Mouse (Mus musculus) heart, adult 2 months (tissue): ENCODE measurements around the gene Tesc. TPM values are rescaled to one million over a fixed set of nuclear protein-coding genes. Genes with fewer than 3 reads are reported as not detected.

Source experiments
- DNase-seq, 2 experiments: peaks; one replicate each; pipeline ENCODE4 v3.0.0; 2021
- H3K27ac ChIP-seq: fragments of 200-600 bp; 2 replicates; pipeline ENCODE4 v1.8.1; 2022
- H3K27me3 ChIP-seq: fragments of 200-500 bp; 2 replicates; pipeline ENCODE4 v1.6.1; 2012; ENCODE audit warnings: mild to moderate bottlenecking, low read length, inconsistent platforms, mixed read lengths; ENCODE audit not compliant: control insufficient read depth, insufficient read depth
- H3K36me3 ChIP-seq: fragments of 200-500 bp; 2 replicates; pipeline ENCODE4 v1.6.1; 2012; ENCODE audit warnings: low read length, inconsistent platforms; ENCODE audit not compliant: control insufficient read depth, insufficient read depth
- H3K4me1 ChIP-seq: fragments of 200-500 bp; 2 replicates; pipeline ENCODE4 v1.6.1; 2011; ENCODE audit warnings: low read length; ENCODE audit not compliant: control insufficient read depth, insufficient read depth
- H3K4me3 ChIP-seq: fragments of 200-600 bp; 2 replicates; pipeline ENCODE4 v1.8.1; 2022
- H3K79me2 ChIP-seq: fragments of 200-500 bp; replicated peaks from 2 replicates; pipeline ENCODE4 v1.6.1; 2012; ENCODE audit warnings: mild to moderate bottlenecking, inconsistent platforms, low read length, moderate library complexity, mixed read lengths; ENCODE audit not compliant: control insufficient read depth, insufficient read depth
- H3K9ac ChIP-seq: fragments of 200-500 bp; 2 replicates; pipeline ENCODE4 v1.6.1; 2012; ENCODE audit warnings: low read depth, mild to moderate bottlenecking, control low read depth, inconsistent platforms, low read length, mixed read lengths
- CTCF ChIP-seq: fragments of 200-600 bp; IDR thresholded peaks from 2 replicates; pipeline ENCODE4 v1.8.1; 2022; ENCODE audit warnings: antibody characterized with exemption, mild to moderate bottlenecking, moderate library complexity
- EP300 ChIP-seq: fragments of 200-500 bp; IDR thresholded peaks from 2 replicates; pipeline ENCODE4 v1.6.1; 2011; ENCODE audit warnings: low read depth, low read length, control low read depth; ENCODE audit not compliant: insufficient read depth
- POLR2A ChIP-seq: fragments of 200-500 bp; IDR thresholded peaks from 2 replicates; pipeline ENCODE4 v1.6.1; 2011; ENCODE audit warnings: mild to moderate bottlenecking, low read depth, low read length, control low read depth; ENCODE audit not compliant: insufficient read depth
- WGBS: fragments of 180-500 bp; shearing (Covaris S2); methylation state at CpG from one replicate; pipeline ENCODE4 v1.1.7; 2018; 5-methylcytosine and 5-hydroxymethylcytosine counted together
- intact Hi-C: fragments of 180-260 bp; cut with DNase I; formaldehyde crosslinking; loops from one replicate; pipeline ENCODE4 v1.15.1; 2025
- long read RNA-seq: library from polyadenylated mRNA; stranded (forward); transcript quantifications from one replicate; pipeline ENCODE4 v2.0.0, GENCODE M21; 2021
- polyA plus RNA-seq: library from polyadenylated mRNA; depleted of rRNA; stranded (reverse); fragments of >200 nt; gene quantifications from 2 replicates; pipeline ENCODE4 v1.2.3, GENCODE M21; 2012; rRNA removed
- total RNA-seq, 2 experiments: library from RNA; stranded (reverse); gene quantifications; 2 replicates each; pipeline ENCODE4 v1.2.3; 2021

The Tesc gene
- total RNA-seq (100 to 1,000 TPM; 200 to 231 TPM), polyA plus RNA-seq (125 and 164 TPM in 2 replicates)
- long read RNA-seq, transcript Tesc-203 (7 exons, 994 nt): minor isoform, 8 of 157 reads
- long read RNA-seq, transcript Tesc-202 (8 exons, 981 nt): minor isoform, 30 of 157 reads
- long read RNA-seq, transcript Tesc-201 (8 exons, 1,031 nt): major isoform, 98 of 157 reads
- long read RNA-seq, partial matches to known transcripts: 18 of 157 reads
- long read RNA-seq, other reads (novel, unspliced or antisense): 3 of 157 reads

DNA sequence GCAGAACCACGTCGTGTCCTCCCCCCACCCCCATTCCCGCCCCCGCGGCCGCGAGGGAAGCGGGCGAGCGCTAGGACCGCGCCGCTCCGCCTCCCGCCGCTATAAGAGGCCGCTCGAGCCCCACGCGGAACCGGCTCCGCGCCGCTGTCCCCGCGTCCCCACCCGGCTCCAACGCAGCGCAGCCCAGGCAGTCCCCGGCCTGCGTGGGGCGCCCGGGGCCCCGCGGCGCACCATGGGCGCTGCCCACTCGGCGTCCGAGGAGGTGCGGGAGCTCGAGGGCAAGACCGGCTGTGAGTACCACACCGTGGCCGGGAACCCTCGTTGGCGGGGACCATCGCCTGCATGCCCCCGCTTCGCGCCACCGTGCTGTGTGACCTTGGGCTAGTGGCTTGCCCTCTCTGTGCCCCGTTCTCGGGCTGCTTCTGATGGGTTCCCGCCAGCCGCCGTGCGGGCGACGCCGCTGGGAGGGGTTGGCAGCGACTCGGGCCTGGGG, at the start of gene Tesc:
Tesc (plus strand) TSS at position 46 of the 493 bp plus-strand sequence.
- peak within 1 kb of the TSS; percentile 70 for H3K9ac ChIP-seq
- H3K4me3 ChIP-seq: peak within 1 kb of the TSS; percentile 60
- H3K27ac ChIP-seq: peak within 1 kb of the TSS; percentile 76
- intact Hi-C loops: loop anchor here (5.0 kb wide), 1 partner anchor 40 kb away; no protein-coding TSS in a partner anchor
- H3K27me3 ChIP-seq: peaks cover 12% of the 10 kb centered on the region
- DNase-seq: peak in 1 of 2 experiments; percentile 59
- TF ChIP-seq EP300 (no peak), POLR2A (0 out of 2 replicates have a peak, but pooled peaks have one; percentile 22)
- no peaks in the 10 kb centered on the region for H3K36me3 ChIP-seq
- no peaks in the 10 kb centered on the region for H3K79me2 ChIP-seq
- peaks cover 4% of the 10 kb centered on the region for H3K4me1 ChIP-seq
- WGBS: 2% methylated on average over 59 of the region's 63 CpGs

DNA sequence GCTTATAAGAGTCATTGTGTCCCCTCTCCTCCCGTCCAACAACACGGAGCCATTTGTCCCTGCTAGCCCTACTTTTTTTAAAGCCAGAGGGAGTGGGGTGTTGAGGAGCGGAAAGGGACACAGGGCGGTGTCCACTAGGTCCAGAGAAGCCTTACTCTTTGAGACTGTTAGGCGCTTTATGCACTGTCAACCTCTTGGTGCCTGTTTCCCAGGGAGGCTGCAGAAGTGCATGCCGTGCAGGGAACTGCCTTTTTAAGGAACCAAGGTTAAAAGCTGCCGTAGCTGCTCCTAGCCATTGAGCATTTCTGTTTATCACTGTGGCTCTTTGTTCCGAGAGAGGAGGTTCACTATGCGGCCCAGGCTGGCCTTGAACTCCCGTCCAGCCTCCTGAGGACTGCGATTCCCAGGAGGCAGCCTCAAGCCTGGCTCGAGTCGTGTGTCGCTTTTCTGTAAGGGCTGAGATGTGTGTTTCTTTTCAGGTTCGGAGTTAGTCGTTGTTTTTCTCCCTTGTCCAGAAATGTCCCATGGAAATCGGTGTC, 49.3 kb upstream of the Tesc start:
- no peaks in the 10 kb centered on the region for H3K27me3 ChIP-seq
- no peak overlapping the region for H3K4me3 ChIP-seq
- 80% methylated on average over 17 of the region's 17 CpGs for WGBS
- H3K36me3 ChIP-seq: no peaks in the 10 kb centered on the region
- no peak overlapping the region for H3K9ac ChIP-seq
- H3K27ac ChIP-seq: no peak overlapping the region
- no peak for DNase-seq
- H3K4me1 ChIP-seq: peaks cover 1% of the 10 kb centered on the region; the same call in 1 of the 2 replicates
- no peaks in the 10 kb centered on the region; the same call in 1 of the 2 replicates for H3K79me2 ChIP-seq
- TF ChIP-seq CTCF: no peak
- no peak for TF ChIP-seq EP300
- TF ChIP-seq POLR2A: no peak
- intact Hi-C loops: no loop called here

DNA sequence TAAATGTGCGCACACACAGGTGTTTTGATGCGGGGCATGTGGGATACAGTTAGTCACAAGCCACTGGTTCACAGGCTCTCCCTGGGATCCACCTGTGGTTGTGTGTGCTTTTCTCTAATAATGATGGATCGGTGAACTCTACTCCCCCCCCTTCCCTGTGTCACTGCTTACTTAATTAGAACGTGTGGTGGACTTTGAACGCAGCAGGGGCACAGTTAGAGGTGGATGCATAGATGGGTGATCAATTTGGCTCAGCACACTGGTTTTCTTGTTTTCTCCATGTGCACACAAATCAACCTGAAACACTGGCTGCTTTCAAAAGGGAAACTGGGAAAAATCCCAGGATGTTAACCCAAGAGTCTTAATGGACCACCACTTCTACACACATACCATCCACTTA, 48.5 kb upstream of the Tesc start:
- Histone ChIP-seq H3K4me1 (peaks cover 1% of the 10 kb centered on the region; the same call in 1 of the 2 replicates), H3K79me2 (no peaks in the 10 kb centered on the region; the same call in 1 of the 2 replicates), H3K9ac (no peak overlapping the region), H3K4me3 (no peak overlapping the region), H3K27me3 (no peaks in the 10 kb centered on the region), H3K27ac (no peak overlapping the region), H3K36me3 (no peaks in the 10 kb centered on the region)
- intact Hi-C loops: no loop called here
- TF ChIP-seq CTCF: no peak
- TF ChIP-seq EP300: no peak
- no peak for TF ChIP-seq POLR2A
- DNase-seq: no peak
- WGBS: 92% methylated on average over 5 of the region's 5 CpGs

DNA sequence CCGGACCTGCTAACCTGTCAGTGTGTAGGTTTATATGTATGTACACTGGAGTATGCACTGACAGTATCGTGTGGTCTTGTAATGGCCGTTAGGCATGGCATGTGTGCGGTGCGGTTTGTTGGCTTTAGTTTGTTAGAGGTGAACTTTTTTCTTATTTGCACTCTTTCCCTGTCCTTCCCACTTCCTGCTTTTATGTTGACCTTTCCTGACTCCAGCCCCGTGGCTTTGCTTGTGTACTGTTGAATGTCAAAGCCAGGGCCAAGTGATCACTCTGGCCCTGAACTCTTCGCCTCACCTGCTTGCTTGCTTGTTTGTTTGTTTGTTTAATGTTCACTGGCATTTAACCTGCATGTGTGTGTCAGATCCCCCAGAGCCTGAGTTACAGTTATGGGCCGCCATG, 46.6 kb upstream of the Tesc start:
- TF ChIP-seq EP300 (no peak), CTCF (no peak), POLR2A (no peak)
- intact Hi-C loops: no loop called here
- H3K27me3 ChIP-seq: no peaks in the 10 kb centered on the region
- WGBS: 73% methylated on average over 8 of the region's 8 CpGs
- no peaks in the 10 kb centered on the region; the same call in 1 of the 2 replicates for H3K79me2 ChIP-seq
- peaks cover 1% of the 10 kb centered on the region; the same call in 1 of the 2 replicates for H3K4me1 ChIP-seq
- H3K4me3 ChIP-seq: no peak overlapping the region
- DNase-seq: no peak
- no peaks in the 10 kb centered on the region for H3K36me3 ChIP-seq
- no peak overlapping the region for H3K27ac ChIP-seq
- no peak overlapping the region for H3K9ac ChIP-seq

DNA sequence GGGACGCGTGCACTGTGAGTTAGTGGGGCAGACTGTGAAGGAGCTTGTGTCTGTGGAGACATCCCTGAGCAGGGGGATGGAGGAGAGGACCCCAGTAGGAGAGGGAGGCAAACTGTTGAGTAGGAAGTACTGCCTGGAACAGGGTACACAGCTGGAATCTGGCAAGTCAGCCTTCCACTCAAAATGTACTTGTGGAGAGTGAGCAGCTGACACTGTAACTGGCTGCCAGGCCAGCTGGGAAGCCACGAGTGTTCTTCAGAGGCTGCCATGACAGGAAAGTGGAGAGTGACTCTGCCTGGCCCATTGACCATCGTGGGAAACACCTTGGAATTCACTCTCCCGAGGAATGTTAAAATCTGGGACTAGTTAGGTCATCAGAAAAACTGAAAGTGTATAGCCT, 45.6 kb upstream of the Tesc start:
- H3K9ac ChIP-seq: no peak overlapping the region
- 68% methylated on average over 5 of the region's 5 CpGs for WGBS
- intact Hi-C loops: no loop called here
- no peaks in the 10 kb centered on the region for H3K27me3 ChIP-seq
- no peak overlapping the region for H3K27ac ChIP-seq
- H3K36me3 ChIP-seq: no peaks in the 10 kb centered on the region
- no peaks in the 10 kb centered on the region; the same call in 1 of the 2 replicates for H3K79me2 ChIP-seq
- H3K4me3 ChIP-seq: no peak overlapping the region
- no peak for DNase-seq
- H3K4me1 ChIP-seq: peaks cover 1% of the 10 kb centered on the region; the same call in 1 of the 2 replicates
- TF ChIP-seq CTCF (no peak), POLR2A (no peak), EP300 (no peak)

DNA sequence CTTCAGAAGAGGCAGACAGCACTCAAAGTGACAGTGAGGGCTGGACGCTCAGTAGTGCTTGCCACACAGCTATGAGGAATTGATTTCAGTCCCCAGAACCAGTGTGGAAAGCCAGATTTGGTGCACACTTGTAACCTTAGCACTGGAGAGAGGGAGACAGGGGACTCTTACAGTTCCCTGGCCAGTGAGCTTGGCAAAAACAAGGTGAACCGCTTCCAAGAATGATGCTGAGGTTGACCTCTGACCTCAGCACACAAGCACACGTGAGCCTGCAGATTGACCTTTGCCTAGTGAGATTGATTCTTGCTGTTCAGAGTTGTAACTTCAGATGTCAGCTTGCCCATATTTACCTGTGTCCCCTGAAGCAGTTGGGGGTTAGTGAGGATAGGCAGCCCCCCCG, 41.2 kb upstream of the Tesc start:
- no peaks in the 10 kb centered on the region for H3K27me3 ChIP-seq
- no peak overlapping the region for H3K27ac ChIP-seq
- no peak overlapping the region for H3K4me3 ChIP-seq
- TF ChIP-seq CTCF (no peak), POLR2A (no peak), EP300 (no peak)
- no peaks in the 10 kb centered on the region for H3K36me3 ChIP-seq
- no peaks in the 10 kb centered on the region for H3K79me2 ChIP-seq
- no peak for DNase-seq
- H3K4me1 ChIP-seq: peaks cover 2% of the 10 kb centered on the region
- intact Hi-C loops: no loop called here
- 69% methylated on average over 4 of the region's 4 CpGs for WGBS
- no peak overlapping the region for H3K9ac ChIP-seq
